Mouse (Mus musculus) testis, adult 2 months (tissue): ENCODE data around the gene Defb20. TPM values are rescaled to one million over a fixed set of nuclear protein-coding genes. Genes with fewer than 3 reads are reported as not detected.
A peak's percentile ranks its signal among the peaks of the same experiment; 100 is the strongest.

Experiments used
- H3K27ac ChIP-seq: fragments of 200-500 bp; 2 replicates; pipeline ENCODE4 v1.5.1; 2012; ENCODE audit warnings: low read depth, low read length; ENCODE audit not compliant: control insufficient read depth, insufficient read depth
- H3K27me3 ChIP-seq: fragments of 200-500 bp; 2 replicates; pipeline ENCODE4 v1.6.1; 2012; ENCODE audit warnings: mild to moderate bottlenecking, low read length, moderate library complexity; ENCODE audit not compliant: control insufficient read depth, insufficient read depth
- H3K36me3 ChIP-seq: fragments of 200-500 bp; 2 replicates; pipeline ENCODE4 v1.6.1; 2012; ENCODE audit warnings: mild to moderate bottlenecking, low read length; ENCODE audit not compliant: control insufficient read depth, insufficient read depth
- H3K4me1 ChIP-seq: fragments of 200-500 bp; 2 replicates; pipeline ENCODE4 v1.6.1; 2012; ENCODE audit warnings: low read length; ENCODE audit not compliant: control insufficient read depth, insufficient read depth
- H3K4me3 ChIP-seq: fragments of 200-500 bp; 2 replicates; pipeline ENCODE4 v1.5.1; 2012; ENCODE audit warnings: low read depth, mild to moderate bottlenecking, low read length, moderate library complexity, mixed read lengths; ENCODE audit not compliant: control insufficient read depth
- CTCF ChIP-seq: fragments of 200-500 bp; IDR thresholded peaks from 2 replicates; pipeline ENCODE4 v1.5.1; 2012; ENCODE audit warnings: low read depth, mild to moderate bottlenecking, inconsistent platforms, low read length, moderate library complexity; ENCODE audit not compliant: control insufficient read depth, insufficient read depth, insufficient replicate concordance
- POLR2A ChIP-seq: fragments of 200-500 bp; IDR thresholded peaks from 2 replicates; pipeline ENCODE4 v1.6.1; 2012; ENCODE audit warnings: low read depth, mild to moderate bottlenecking, inconsistent platforms, low read length, moderate library complexity; ENCODE audit not compliant: control insufficient read depth
- polyA plus RNA-seq: library from polyadenylated mRNA; depleted of rRNA; stranded (reverse); fragments of >200 nt; gene quantifications from 2 replicates; pipeline ENCODE4 v1.2.3, GENCODE M21; 2012

Gene Defb20
- polyA plus RNA-seq, 1 experiment = 0.28 TPM

DNA sequence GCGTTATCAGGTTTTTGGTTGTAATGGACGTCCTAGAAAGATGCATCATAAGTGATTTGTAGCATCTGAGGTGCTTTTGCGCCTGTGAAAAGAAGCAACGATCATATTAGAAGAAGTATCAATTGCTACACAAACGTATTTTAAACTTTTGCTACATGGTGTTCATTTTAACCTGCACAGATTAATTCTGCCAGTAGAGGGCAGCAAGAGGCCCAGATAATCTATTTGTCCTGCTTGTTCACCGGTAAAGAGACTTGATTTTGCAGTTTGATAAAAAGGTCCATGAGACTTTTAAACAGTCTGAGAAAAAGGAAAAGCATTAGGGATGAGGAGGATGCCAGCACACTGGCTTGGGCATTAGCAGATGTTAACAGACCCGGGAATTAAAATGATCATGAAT, 5.9 kb upstream of the Defb20 start:
- Histone ChIP-seq H3K36me3 (no peaks in the 10 kb centered on the region), H3K4me3 (no peak overlapping the region), H3K27ac (no peak overlapping the region), H3K4me1 (no peaks in the 10 kb centered on the region), H3K27me3 (no peaks in the 10 kb centered on the region)
- no peak for TF ChIP-seq CTCF
- TF ChIP-seq POLR2A = no peak

DNA sequence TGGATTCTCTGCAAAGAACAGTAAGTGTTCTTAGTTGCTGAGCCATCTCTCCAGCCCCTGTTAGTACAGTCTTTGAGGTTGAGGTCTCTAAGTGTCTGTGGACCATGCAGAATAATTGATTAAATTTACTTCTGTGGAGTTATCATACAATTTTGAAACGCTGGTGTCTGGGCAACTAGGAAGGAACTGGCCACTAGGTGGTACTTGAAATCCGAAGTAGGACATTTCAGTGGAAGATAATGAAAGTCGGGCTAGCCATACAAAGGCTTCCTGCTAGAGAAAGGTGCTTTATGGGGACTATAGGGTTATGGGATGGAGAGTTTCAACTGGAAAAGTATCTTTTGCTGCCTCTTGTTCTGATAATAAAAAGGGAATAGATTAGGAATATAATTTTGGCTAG, 4.4 kb upstream of the Defb20 start:
- Histone ChIP-seq H3K4me3 (no peak overlapping the region), H3K36me3 (no peaks in the 10 kb centered on the region), H3K27ac (no peak overlapping the region), H3K4me1 (no peaks in the 10 kb centered on the region), H3K27me3 (no peaks in the 10 kb centered on the region)
- no peak for TF ChIP-seq CTCF
- TF ChIP-seq POLR2A = no peak

DNA sequence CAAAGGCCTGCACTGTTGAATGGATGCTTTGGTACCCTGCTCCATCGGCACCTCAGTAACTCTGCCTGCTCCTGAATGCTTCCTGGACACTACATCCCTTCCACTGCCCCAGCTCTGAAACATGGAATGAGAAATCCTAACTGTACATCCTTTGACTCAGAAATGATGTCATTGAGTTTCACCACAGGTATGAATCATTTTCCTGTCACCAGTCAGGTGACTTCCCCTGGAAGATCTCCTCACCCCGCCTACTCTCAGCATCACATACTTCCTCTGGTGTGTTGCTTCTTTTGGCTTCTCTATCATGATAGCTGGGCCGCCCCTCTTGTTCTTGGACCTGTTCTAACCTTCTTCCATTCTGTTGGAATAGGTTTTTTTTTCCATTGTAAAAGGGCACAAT, 4.0 kb downstream of the Defb20 start:
- Histone ChIP-seq H3K27ac (no peak overlapping the region), H3K4me1 (no peaks in the 10 kb centered on the region), H3K36me3 (no peaks in the 10 kb centered on the region), H3K27me3 (no peaks in the 10 kb centered on the region), H3K4me3 (no peak overlapping the region)
- TF ChIP-seq CTCF (no peak), POLR2A (no peak)

- no peak overlapping the region for H3K27ac ChIP-seq
- H3K4me1 ChIP-seq = no peaks in the 10 kb centered on the region
- H3K4me3 ChIP-seq = no peak overlapping the region
- no peak for TF ChIP-seq CTCF
- no peak for TF ChIP-seq POLR2A
- no peaks in the 10 kb centered on the region for H3K27me3 ChIP-seq
- no peaks in the 10 kb centered on the region for H3K36me3 ChIP-seq
Observed at GRCm38 (mm10) chr2:152481726-152482125, 4.9 kb downstream of the Defb20 start.

DNA sequence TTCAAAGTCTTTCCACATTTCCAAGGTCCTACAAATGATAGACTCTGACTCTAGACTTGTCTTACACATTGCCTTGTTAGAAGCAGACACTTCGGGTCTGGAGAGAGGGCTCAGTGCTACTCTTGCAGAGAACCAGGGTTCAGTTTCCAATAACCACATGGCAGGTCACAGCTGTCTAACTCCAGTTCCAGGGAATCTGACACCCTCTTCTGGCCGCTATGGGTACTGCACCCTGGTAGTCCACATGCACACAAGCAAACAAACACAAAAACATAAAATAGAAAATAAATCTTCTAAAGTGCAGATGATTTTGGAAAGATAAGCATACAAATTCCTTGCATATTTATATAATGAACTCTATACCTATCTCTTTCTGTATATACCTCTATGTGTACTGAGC, 10.2 kb downstream of the Defb20 start:
- no peaks in the 10 kb centered on the region for H3K27me3 ChIP-seq
- H3K4me1 ChIP-seq = no peaks in the 10 kb centered on the region
- no peaks in the 10 kb centered on the region for H3K36me3 ChIP-seq
- TF ChIP-seq CTCF (peak; percentile 71; the same call in 1 of the 2 replicates), POLR2A (no peak)
- H3K4me3 ChIP-seq = no peak overlapping the region
- no peak overlapping the region for H3K27ac ChIP-seq

GRCm38 (mm10) chr2:152490038-152490437, 13.2 kb downstream of the Defb20 start, which contains the start of gene Defb22:
TSS of gene Defb22 (minus strand) at chr2:152490138.
- H3K27me3 ChIP-seq = no peaks in the 10 kb centered on the region
- H3K36me3 ChIP-seq = no peaks in the 10 kb centered on the region
- H3K4me1 ChIP-seq = no peaks in the 10 kb centered on the region
- TF ChIP-seq POLR2A = no peak
- TF ChIP-seq CTCF = no peak
- H3K27ac ChIP-seq = no peak within 1 kb of the TSS
- H3K4me3 ChIP-seq = no peak within 1 kb of the TSS

DNA sequence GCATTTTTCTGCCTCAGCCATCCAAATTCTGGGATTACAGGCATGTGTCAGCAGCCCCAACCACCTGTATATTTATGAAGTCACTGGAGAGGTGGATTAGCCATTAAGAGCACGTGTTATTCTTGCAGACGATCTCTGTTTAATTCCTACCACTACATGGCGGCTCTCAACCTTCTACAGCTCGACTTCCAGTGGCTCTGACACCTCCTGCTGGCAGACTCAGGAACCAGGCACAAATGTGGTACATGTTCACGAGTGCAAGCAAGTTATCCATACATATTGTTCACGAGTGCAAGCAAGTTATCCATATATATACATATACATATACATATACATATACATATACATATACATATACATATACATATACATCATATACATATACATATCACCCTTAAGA, 16.3 kb downstream of the Defb20 start:
- Histone ChIP-seq H3K4me1 (no peaks in the 10 kb centered on the region), H3K36me3 (no peaks in the 10 kb centered on the region), H3K27ac (no peak overlapping the region), H3K27me3 (no peaks in the 10 kb centered on the region), H3K4me3 (no peak overlapping the region)
- TF ChIP-seq CTCF = no peak
- TF ChIP-seq POLR2A = no peak

DNA sequence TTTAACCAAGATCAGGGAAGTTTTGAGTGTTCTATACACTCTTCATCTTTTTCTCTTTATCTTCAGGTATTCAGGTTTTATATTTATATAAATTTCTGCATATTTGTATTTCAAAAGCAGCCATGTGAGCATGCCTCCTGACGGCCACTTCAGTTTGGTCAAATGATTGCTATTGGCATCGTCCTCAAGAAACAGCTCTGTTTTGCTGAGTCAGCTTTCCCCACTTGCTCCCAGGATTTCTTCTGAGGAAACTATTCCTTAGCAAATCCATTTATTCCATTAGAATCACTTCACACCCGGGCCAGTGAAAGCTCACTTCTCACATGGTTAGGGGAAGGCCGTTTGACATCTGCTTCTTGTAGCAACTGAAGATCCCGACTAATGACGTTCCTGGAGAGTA, 21.2 kb downstream of the Defb20 start:
- TF ChIP-seq POLR2A = no peak
- no peak for TF ChIP-seq CTCF
- Histone ChIP-seq H3K27ac (no peak overlapping the region), H3K36me3 (no peaks in the 10 kb centered on the region), H3K4me1 (no peaks in the 10 kb centered on the region), H3K27me3 (no peaks in the 10 kb centered on the region), H3K4me3 (no peak overlapping the region)
